Mouse (Mus musculus): ENCODE data around the gene Glt6d1. TPM values are rescaled to one million over a fixed set of nuclear protein-coding genes. Genes with fewer than 3 reads are reported as not detected.

Gene Glt6d1
- polyA plus RNA-seq, 1 experiment from 2014 or later = not detected

DNA sequence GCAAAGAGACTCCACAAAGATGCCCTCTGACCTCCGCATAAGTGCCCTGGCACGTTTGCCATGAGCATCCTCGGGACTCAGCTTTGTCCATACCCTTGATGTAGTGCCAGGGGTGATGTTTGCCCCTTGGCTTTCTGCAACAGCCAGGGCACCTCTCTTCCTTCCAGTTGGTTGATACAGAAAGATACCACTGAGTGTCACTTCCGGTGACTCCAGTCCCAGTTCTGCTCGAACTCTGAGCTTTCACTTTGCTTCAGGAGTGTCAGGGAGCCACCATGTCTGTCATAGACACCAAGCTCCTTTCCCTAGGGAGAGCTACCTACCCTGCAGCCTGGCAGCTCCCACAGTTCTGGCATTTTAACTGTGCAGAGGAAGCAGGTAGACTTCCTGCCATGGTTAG, 38.4 kb upstream of the Glt6d1 start:
- WGBS = 71% methylated on average over 5 of the region's 5 CpGs
- no peaks in the 10 kb centered on the region for H3K27me3 ChIP-seq (ENCODE audit: control insufficient read depth, insufficient read depth, low read length)
- no peak overlapping the region for H3K4me3 ChIP-seq (ENCODE audit: control insufficient read depth in 1 of 2, insufficient read depth in 1 of 2, low read depth in 1 of 2, low read length in 2 of 2)
- no peak for ATAC-seq (ENCODE audit: insufficient number of reproducible peaks, insufficient read depth, low FRiP score, low read depth)
- H3K9me3 ChIP-seq (ENCODE audit: control insufficient read depth, low read length) = no peaks in the 10 kb centered on the region
- H3K27ac ChIP-seq (replicated peaks in 1 of 2; ENCODE audit: control insufficient read depth in 1 of 2, insufficient read depth in 1 of 2, low read depth in 2 of 2, low read length in 2 of 2) = no peak overlapping the region
- H3K36me3 ChIP-seq (ENCODE audit: control insufficient read depth, insufficient read depth, low read length) = no peaks in the 10 kb centered on the region
- H3K4me2 ChIP-seq (ENCODE audit: low read length) = no peak overlapping the region
- no peaks in the 10 kb centered on the region for H3K4me1 ChIP-seq (ENCODE audit: control insufficient read depth in 2 of 2, insufficient read depth in 2 of 2, low read length in 2 of 2)
- no peak overlapping the region for H3K9ac ChIP-seq (ENCODE audit: low read length)

DNA sequence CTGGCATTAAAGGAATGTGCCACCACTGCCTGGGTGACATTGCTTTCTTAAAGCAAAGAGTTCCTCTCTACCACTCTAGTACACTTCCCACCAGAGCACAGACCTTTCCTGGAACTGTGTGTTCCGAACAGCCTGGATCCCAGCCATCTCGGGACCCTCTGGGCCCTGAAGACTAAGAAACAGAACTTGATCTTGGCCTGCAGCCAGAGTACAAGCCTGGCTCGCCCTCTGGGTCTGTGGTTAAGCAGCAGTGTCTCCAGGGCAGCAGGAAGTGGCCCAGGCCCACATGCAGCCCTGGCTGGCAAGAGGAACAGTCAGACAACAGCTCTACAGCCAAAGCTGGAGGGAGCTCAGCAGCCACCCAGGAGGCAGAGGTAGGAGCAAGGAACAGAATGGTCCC, 37.0 kb upstream of the Glt6d1 start:
- Histone ChIP-seq H3K9me3 (ENCODE audit: control insufficient read depth, low read length) (no peaks in the 10 kb centered on the region), H3K27ac (replicated peaks in 1 of 2; ENCODE audit: control insufficient read depth in 1 of 2, insufficient read depth in 1 of 2, low read depth in 2 of 2, low read length in 2 of 2) (no peak overlapping the region)
- ATAC-seq (ENCODE audit: insufficient number of reproducible peaks, insufficient read depth, low FRiP score, low read depth) = no peak

GRCm38 (mm10) chr2:25850330-25850729, 34.7 kb upstream of the Glt6d1 start:
- Histone ChIP-seq H3K4me3 (ENCODE audit: control insufficient read depth in 1 of 2, insufficient read depth in 1 of 2, low read depth in 1 of 2, low read length in 2 of 2) (no peak overlapping the region), H3K27ac (replicated peaks in 1 of 2; ENCODE audit: control insufficient read depth in 1 of 2, insufficient read depth in 1 of 2, low read depth in 2 of 2, low read length in 2 of 2) (no peak overlapping the region), H3K9ac (ENCODE audit: low read length) (no peak overlapping the region), H3K36me3 (ENCODE audit: control insufficient read depth, insufficient read depth, low read length) (no peaks in the 10 kb centered on the region), H3K27me3 (ENCODE audit: control insufficient read depth, insufficient read depth, low read length) (no peaks in the 10 kb centered on the region), H3K9me3 (ENCODE audit: control insufficient read depth, low read length) (no peaks in the 10 kb centered on the region), H3K4me2 (ENCODE audit: low read length) (no peak overlapping the region), H3K4me1 (ENCODE audit: control insufficient read depth in 2 of 2, insufficient read depth in 2 of 2, low read length in 2 of 2) (no peaks in the 10 kb centered on the region)
- 14% methylated on average over 4 of the region's 4 CpGs for WGBS
- ATAC-seq (ENCODE audit: insufficient number of reproducible peaks, insufficient read depth, low FRiP score, low read depth) = no peak

More for the DNA sequence above, 37.0 kb upstream of the Glt6d1 start:
- no peaks in the 10 kb centered on the region for H3K36me3 ChIP-seq (ENCODE audit: control insufficient read depth, insufficient read depth, low read length)
- no peak overlapping the region for H3K9ac ChIP-seq (ENCODE audit: low read length)
- no peak overlapping the region for H3K4me3 ChIP-seq (ENCODE audit: control insufficient read depth in 1 of 2, insufficient read depth in 1 of 2, low read depth in 1 of 2, low read length in 2 of 2)
- no peak overlapping the region for H3K4me2 ChIP-seq (ENCODE audit: low read length)
- H3K27me3 ChIP-seq (ENCODE audit: control insufficient read depth, insufficient read depth, low read length) = no peaks in the 10 kb centered on the region
- no peaks in the 10 kb centered on the region for H3K4me1 ChIP-seq (ENCODE audit: control insufficient read depth in 2 of 2, insufficient read depth in 2 of 2, low read length in 2 of 2)
- WGBS = 37% methylated on average over 3 of the region's 3 CpGs

GRCm38 (mm10) chr2:25847226-25847625, 31.6 kb upstream of the Glt6d1 start, which contains the start of gene Sohlh1:
Gene Sohlh1, minus strand, starts transcription at chr2:25847248.
- ATAC-seq (ENCODE audit: insufficient number of reproducible peaks, insufficient read depth, low FRiP score, low read depth) = no peak
- H3K4me3 ChIP-seq (ENCODE audit: control insufficient read depth in 1 of 2, insufficient read depth in 1 of 2, low read depth in 1 of 2, low read length in 2 of 2) = no peak within 1 kb of the TSS
- no peaks in the 10 kb centered on the region for H3K9me3 ChIP-seq (ENCODE audit: control insufficient read depth, low read length)
- no peak within 1 kb of the TSS for H3K9ac ChIP-seq (ENCODE audit: low read length)
- 79% methylated on average over 16 of the region's 16 CpGs for WGBS
- no peak within 1 kb of the TSS for H3K4me2 ChIP-seq (ENCODE audit: low read length)
- H3K27me3 ChIP-seq (ENCODE audit: control insufficient read depth, insufficient read depth, low read length) = peaks cover 3% of the 10 kb centered on the region; the same call in 1 of the 2 replicates
- no peaks in the 10 kb centered on the region for H3K4me1 ChIP-seq (ENCODE audit: control insufficient read depth in 2 of 2, insufficient read depth in 2 of 2, low read length in 2 of 2)
- H3K36me3 ChIP-seq (ENCODE audit: control insufficient read depth, insufficient read depth, low read length) = no peaks in the 10 kb centered on the region
- H3K27ac ChIP-seq (replicated peaks in 1 of 2; ENCODE audit: control insufficient read depth in 1 of 2, insufficient read depth in 1 of 2, low read depth in 2 of 2, low read length in 2 of 2) = no peak within 1 kb of the TSS

DNA sequence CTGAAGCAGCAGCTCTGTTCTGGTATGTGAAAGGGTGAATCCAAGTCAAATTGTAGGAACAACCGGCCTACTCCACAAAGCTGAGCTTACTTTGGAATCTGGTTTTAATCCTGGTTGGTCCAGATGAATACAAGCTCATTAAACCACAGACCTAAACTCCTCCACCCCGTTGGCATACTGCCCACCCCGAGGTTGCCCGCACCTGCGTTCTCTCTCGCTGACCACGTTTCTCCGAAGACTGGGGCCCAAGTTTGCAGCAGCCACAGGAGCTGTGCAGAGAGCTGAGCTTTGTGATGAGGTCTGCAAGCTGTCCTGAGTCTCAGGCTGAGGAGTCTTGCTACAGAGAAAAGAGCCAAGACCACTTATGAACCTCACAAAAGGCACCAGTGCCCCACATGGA, 30.9 kb upstream of the Glt6d1 start:
- Histone ChIP-seq H3K4me1 (ENCODE audit: control insufficient read depth in 2 of 2, insufficient read depth in 2 of 2, low read length in 2 of 2) (no peaks in the 10 kb centered on the region), H3K36me3 (ENCODE audit: control insufficient read depth, insufficient read depth, low read length) (no peaks in the 10 kb centered on the region), H3K27ac (replicated peaks in 1 of 2; ENCODE audit: control insufficient read depth in 1 of 2, insufficient read depth in 1 of 2, low read depth in 2 of 2, low read length in 2 of 2) (no peak overlapping the region), H3K4me2 (ENCODE audit: low read length) (no peak overlapping the region), H3K9ac (ENCODE audit: low read length) (no peak overlapping the region), H3K9me3 (ENCODE audit: control insufficient read depth, low read length) (no peaks in the 10 kb centered on the region), H3K4me3 (ENCODE audit: control insufficient read depth in 1 of 2, insufficient read depth in 1 of 2, low read depth in 1 of 2, low read length in 2 of 2) (no peak overlapping the region), H3K27me3 (ENCODE audit: control insufficient read depth, insufficient read depth, low read length) (peaks cover 3% of the 10 kb centered on the region; the same call in 1 of the 2 replicates)
- no peak for ATAC-seq (ENCODE audit: insufficient number of reproducible peaks, insufficient read depth, low FRiP score, low read depth)
- WGBS = 81% methylated on average over 8 of the region's 8 CpGs

DNA sequence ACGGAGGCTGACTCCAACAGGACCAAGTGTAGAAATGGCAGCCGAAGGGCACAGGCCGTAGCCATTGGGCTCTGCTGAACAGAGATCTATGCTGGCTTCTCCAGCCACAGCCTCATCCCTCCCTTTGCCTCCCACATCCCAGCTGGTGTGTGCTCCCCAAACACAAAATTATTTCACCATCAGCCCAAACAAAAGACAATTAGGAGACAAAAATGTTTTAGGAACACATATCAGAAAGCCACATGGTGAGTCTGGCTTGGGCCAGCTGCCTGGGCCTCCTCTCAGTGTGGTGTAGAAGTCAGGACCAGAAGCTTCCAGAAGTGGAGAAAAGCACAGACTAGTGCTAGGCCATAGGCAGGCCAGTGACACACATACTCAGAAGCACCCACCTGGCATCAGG, 28.4 kb upstream of the Glt6d1 start:
- no peak for ATAC-seq (ENCODE audit: insufficient number of reproducible peaks, insufficient read depth, low FRiP score, low read depth)
- Histone ChIP-seq H3K9me3 (ENCODE audit: control insufficient read depth, low read length) (no peaks in the 10 kb centered on the region), H3K27ac (replicated peaks in 1 of 2; ENCODE audit: control insufficient read depth in 1 of 2, insufficient read depth in 1 of 2, low read depth in 2 of 2, low read length in 2 of 2) (no peak overlapping the region), H3K27me3 (ENCODE audit: control insufficient read depth, insufficient read depth, low read length) (peaks cover 3% of the 10 kb centered on the region; the same call in 1 of the 2 replicates), H3K4me3 (ENCODE audit: control insufficient read depth in 1 of 2, insufficient read depth in 1 of 2, low read depth in 1 of 2, low read length in 2 of 2) (no peak overlapping the region), H3K4me2 (ENCODE audit: low read length) (no peak overlapping the region), H3K36me3 (ENCODE audit: control insufficient read depth, insufficient read depth, low read length) (no peaks in the 10 kb centered on the region), H3K9ac (ENCODE audit: low read length) (no peak overlapping the region), H3K4me1 (ENCODE audit: control insufficient read depth in 2 of 2, insufficient read depth in 2 of 2, low read length in 2 of 2) (no peaks in the 10 kb centered on the region)
- WGBS = 84% methylated on average over 3 of the region's 3 CpGs

DNA sequence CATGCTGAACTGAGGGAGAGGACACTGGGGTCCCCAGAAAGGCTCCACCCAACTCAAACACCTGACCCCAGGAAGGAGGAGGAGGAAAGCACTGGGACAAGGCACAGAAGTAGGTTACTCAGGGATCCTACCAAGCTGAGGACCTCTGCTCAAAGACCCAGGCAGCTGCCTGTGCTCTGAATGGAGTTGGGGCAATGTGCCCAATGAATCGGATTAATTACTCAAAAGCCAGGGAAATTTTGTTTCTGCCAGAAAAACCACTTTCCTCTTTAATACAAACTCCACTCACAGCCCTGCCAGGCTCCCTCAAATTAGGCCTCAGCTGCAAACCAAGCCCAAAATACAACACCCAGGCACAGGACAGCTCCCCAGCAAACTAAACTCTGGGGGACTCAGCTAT, 27.1 kb upstream of the Glt6d1 start:
- Histone ChIP-seq H3K9me3 (ENCODE audit: control insufficient read depth, low read length) (no peaks in the 10 kb centered on the region), H3K4me3 (ENCODE audit: control insufficient read depth in 1 of 2, insufficient read depth in 1 of 2, low read depth in 1 of 2, low read length in 2 of 2) (no peak overlapping the region), H3K4me1 (ENCODE audit: control insufficient read depth in 2 of 2, insufficient read depth in 2 of 2, low read length in 2 of 2) (no peaks in the 10 kb centered on the region), H3K36me3 (ENCODE audit: control insufficient read depth, insufficient read depth, low read length) (no peaks in the 10 kb centered on the region), H3K4me2 (ENCODE audit: low read length) (no peak overlapping the region), H3K27ac (replicated peaks in 1 of 2; ENCODE audit: control insufficient read depth in 1 of 2, insufficient read depth in 1 of 2, low read depth in 2 of 2, low read length in 2 of 2) (no peak overlapping the region), H3K27me3 (ENCODE audit: control insufficient read depth, insufficient read depth, low read length) (peaks cover 3% of the 10 kb centered on the region; the same call in 1 of the 2 replicates), H3K9ac (ENCODE audit: low read length) (no peak overlapping the region)
- WGBS = 86% methylated on average over 1 of the region's 1 CpGs
- ATAC-seq (ENCODE audit: insufficient number of reproducible peaks, insufficient read depth, low FRiP score, low read depth) = no peak

DNA sequence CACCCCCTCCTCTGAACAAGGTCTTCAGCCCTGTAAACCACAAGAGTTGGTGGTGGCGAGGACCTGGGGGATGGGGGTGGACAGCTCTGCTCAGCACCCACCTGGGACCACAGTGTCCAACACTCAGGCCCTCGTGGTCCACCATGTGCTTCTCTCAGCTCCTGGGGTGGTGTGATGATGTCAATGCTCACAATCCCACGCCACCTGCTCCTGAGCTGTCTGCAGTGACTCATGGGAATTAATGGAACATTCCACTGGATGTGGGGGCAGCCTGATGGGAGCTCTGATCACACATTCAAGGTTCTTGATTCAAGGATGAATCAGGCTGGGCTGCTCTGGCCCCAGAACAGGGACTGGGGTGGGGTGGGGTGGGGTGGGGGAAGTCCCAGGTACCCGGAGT, 26.5 kb upstream of the Glt6d1 start:
- no peak for ATAC-seq (ENCODE audit: insufficient number of reproducible peaks, insufficient read depth, low FRiP score, low read depth)
- no peak overlapping the region for H3K4me3 ChIP-seq (ENCODE audit: control insufficient read depth in 1 of 2, insufficient read depth in 1 of 2, low read depth in 1 of 2, low read length in 2 of 2)
- 46% methylated on average over 4 of the region's 4 CpGs for WGBS

More for the DNA sequence above, 26.5 kb upstream of the Glt6d1 start:
- Histone ChIP-seq H3K27me3 (ENCODE audit: control insufficient read depth, insufficient read depth, low read length) (peaks cover 3% of the 10 kb centered on the region; the same call in 1 of the 2 replicates), H3K36me3 (ENCODE audit: control insufficient read depth, insufficient read depth, low read length) (no peaks in the 10 kb centered on the region), H3K27ac (replicated peaks in 1 of 2; ENCODE audit: control insufficient read depth in 1 of 2, insufficient read depth in 1 of 2, low read depth in 2 of 2, low read length in 2 of 2) (no peak overlapping the region), H3K4me1 (ENCODE audit: control insufficient read depth in 2 of 2, insufficient read depth in 2 of 2, low read length in 2 of 2) (no peaks in the 10 kb centered on the region), H3K9me3 (ENCODE audit: control insufficient read depth, low read length) (no peaks in the 10 kb centered on the region), H3K4me2 (ENCODE audit: low read length) (no peak overlapping the region), H3K9ac (ENCODE audit: low read length) (no peak overlapping the region)

Data from heart, embryonic 14.5 days (tissue).